Mouse (Mus musculus): Measurements from ENCODE around the gene Padi6.

- TF ChIP-seq GATA1 (IDR thresholded peaks at IDR 0.05; ENCODE audit: low read length) (no peak), TAL1 (IDR thresholded peaks at IDR 0.05; ENCODE audit: low read length) (no peak)
Observed at GRCm38 (mm10) chr4:140714586-140714985, 27.9 kb downstream of the Padi6 start.

Measured in erythroblast, embryonic 14.5 days (primary cell).